Mouse (Mus musculus): Measurements from ENCODE around the gene Ap3b1. TPM values are rescaled to one million over a fixed set of nuclear protein-coding genes. Genes with fewer than 3 reads are reported as not detected.
"Not testable (repeated sequence)": the region's sequence is repeated elsewhere in the genome, so short reads cannot be mapped to it uniquely, and the experiment has no call there.

Gene Ap3b1
- polyA plus RNA-seq, 1 experiment from 2014 or later = 52.2 TPM

GRCm38 (mm10) chr13:94358101-94358400 lies 709 bp upstream of the Ap3b1 start:
- WGBS = under 1% methylated on average over 9 of the region's 9 CpGs
- Histone ChIP-seq H3K4me2 (replicated peaks) (peak overlapping the region; percentile 86), H3K4me1 (replicated peaks) (no peaks in the 10 kb centered on the region; the same call in 1 of the 2 replicates), H3K9me3 (no peaks in the 10 kb centered on the region), H3K27me3 (replicated peaks) (no peaks in the 10 kb centered on the region), H3K9ac (peak overlapping the region; percentile 87), H3K4me3 (replicated peaks) (peak overlapping the region; percentile 88), H3K27ac (peak overlapping the region; percentile 92), H3K36me3 (no peaks in the 10 kb centered on the region)
- no peak for ATAC-seq

- WGBS = 16% methylated on average over 24 of the region's 25 CpGs
- Histone ChIP-seq H3K36me3 (no peaks in the 10 kb centered on the region), H3K4me1 (replicated peaks) (peaks cover 3% of the 10 kb centered on the region; the same call in 1 of the 2 replicates), H3K9ac (peak overlapping the region; percentile 87), H3K27ac (peak overlapping the region; percentile 92), H3K4me3 (replicated peaks) (peak overlapping the region; percentile 88), H3K4me2 (replicated peaks) (peak overlapping the region; percentile 86), H3K27me3 (replicated peaks) (no peaks in the 10 kb centered on the region), H3K9me3 (no peaks in the 10 kb centered on the region)
- no peak for ATAC-seq
These were observed 641 bp downstream of the Ap3b1 start for GRCm38 (mm10) chr13:94359282-94359920.

DNA sequence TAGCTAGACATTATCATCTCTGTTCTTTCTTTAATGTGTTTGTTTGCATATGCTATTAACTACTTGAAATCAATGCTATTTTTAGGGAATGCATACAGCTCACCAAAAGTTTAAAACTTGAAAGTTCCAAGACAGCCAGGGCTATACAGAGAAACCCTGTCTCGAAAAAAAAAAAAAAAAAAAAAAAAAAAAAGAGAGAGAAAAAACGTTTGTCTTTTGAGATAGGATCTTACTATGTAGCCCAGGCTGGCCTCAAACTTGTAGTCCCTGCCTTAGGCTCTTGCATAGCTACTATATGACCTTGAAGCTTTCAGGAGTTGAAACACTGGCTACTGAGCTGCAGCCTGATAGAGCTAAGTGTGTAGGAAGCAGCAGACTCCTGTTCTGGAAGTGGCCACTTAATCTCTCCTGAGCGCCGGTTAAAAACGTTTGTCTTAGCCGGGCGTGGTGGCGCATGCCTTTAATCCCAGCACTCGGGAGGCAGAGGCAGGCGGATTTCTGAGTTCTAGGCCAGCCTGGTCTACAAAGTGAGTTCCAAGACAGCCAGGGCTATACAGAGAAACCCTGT lies 2.3 kb downstream of the Ap3b1 start:
- H3K9me3 ChIP-seq; H3K27me3 ChIP-seq (replicated peaks); H3K27ac ChIP-seq; H3K36me3 ChIP-seq; H3K9ac ChIP-seq; ATAC-seq; H3K4me1 ChIP-seq (replicated peaks); H3K4me3 ChIP-seq (replicated peaks); H3K4me2 ChIP-seq (replicated peaks): not testable (repeated sequence)
- 86% methylated on average over 10 of the region's 10 CpGs for WGBS

DNA sequence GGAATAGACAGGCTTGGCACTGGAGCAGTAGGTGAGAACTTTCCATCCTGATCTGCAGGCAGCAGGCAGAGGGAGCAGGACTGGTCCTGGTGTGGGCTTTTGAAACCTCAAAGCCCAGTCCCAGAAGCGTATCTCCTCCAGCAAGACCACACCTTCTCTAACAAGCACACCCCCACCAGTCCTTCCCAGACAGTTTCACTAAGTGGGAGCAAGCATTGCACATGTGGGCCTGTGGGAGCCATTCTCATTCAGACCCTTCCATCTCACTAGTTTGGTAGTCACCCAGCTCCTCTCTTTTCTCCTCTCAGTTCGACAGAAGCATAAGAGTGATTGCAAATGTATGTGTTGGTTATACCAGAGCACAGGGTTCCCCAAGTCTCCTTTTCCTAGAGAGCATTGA lies 5.6 kb downstream of the Ap3b1 start:
- H3K36me3 ChIP-seq = no peaks in the 10 kb centered on the region
- H3K27ac ChIP-seq = peak overlapping the region; percentile 59; the same call in 1 of the 2 replicates
- no peak overlapping the region for H3K9ac ChIP-seq
- no peaks in the 10 kb centered on the region for H3K9me3 ChIP-seq
- no peak overlapping the region for H3K4me3 ChIP-seq (replicated peaks)
- ATAC-seq = no peak
- WGBS = 84% methylated on average over 2 of the region's 2 CpGs
- 0 out of 2 replicates have a peak, but pooled peaks cover 7% of the 10 kb centered on the region for H3K4me1 ChIP-seq (replicated peaks)
- H3K4me2 ChIP-seq (replicated peaks) = no peak overlapping the region
- no peaks in the 10 kb centered on the region for H3K27me3 ChIP-seq (replicated peaks)

GRCm38 (mm10) chr13:94365108-94365907 lies 6.5 kb downstream of the Ap3b1 start:
- Histone ChIP-seq H3K4me1 (replicated peaks) (0 out of 2 replicates have a peak, but pooled peaks cover 7% of the 10 kb centered on the region), H3K27ac (peak overlapping the region; percentile 59), H3K4me2 (replicated peaks) (peak overlapping the region; percentile 26), H3K9me3 (no peaks in the 10 kb centered on the region), H3K36me3 (no peaks in the 10 kb centered on the region), H3K4me3 (replicated peaks) (no peak overlapping the region), H3K27me3 (replicated peaks) (no peaks in the 10 kb centered on the region), H3K9ac (no peak overlapping the region)
- ATAC-seq = peak; percentile 94
- WGBS = 56% methylated on average over 13 of the region's 13 CpGs

GRCm38 (mm10) chr13:94367869-94368268 lies 9.1 kb downstream of the Ap3b1 start:
- H3K36me3 ChIP-seq = no peaks in the 10 kb centered on the region; the same call in 1 of the 2 replicates
- no peak overlapping the region for H3K4me3 ChIP-seq (replicated peaks)
- H3K9me3 ChIP-seq = no peaks in the 10 kb centered on the region
- 94% methylated on average over 2 of the region's 2 CpGs for WGBS
- H3K27me3 ChIP-seq (replicated peaks) = no peaks in the 10 kb centered on the region
- H3K27ac ChIP-seq = no peak overlapping the region
- H3K4me1 ChIP-seq (replicated peaks) = 0 out of 2 replicates have a peak, but pooled peaks cover 7% of the 10 kb centered on the region
- H3K4me2 ChIP-seq (replicated peaks) = no peak overlapping the region
- ATAC-seq = no peak
- H3K9ac ChIP-seq = no peak overlapping the region

- H3K4me1 ChIP-seq (replicated peaks) = 0 out of 2 replicates have a peak, but pooled peaks cover 2% of the 10 kb centered on the region
- no peak overlapping the region for H3K9ac ChIP-seq
- H3K9me3 ChIP-seq = no peaks in the 10 kb centered on the region
- H3K36me3 ChIP-seq = no peaks in the 10 kb centered on the region; the same call in 1 of the 2 replicates
- 90% methylated on average over 10 of the region's 10 CpGs for WGBS
- no peak for ATAC-seq
- no peaks in the 10 kb centered on the region for H3K27me3 ChIP-seq (replicated peaks)
- H3K4me2 ChIP-seq (replicated peaks) = no peak overlapping the region
- no peak overlapping the region for H3K27ac ChIP-seq
- H3K4me3 ChIP-seq (replicated peaks) = no peak overlapping the region
These were observed 11.8 kb downstream of the Ap3b1 start for GRCm38 (mm10) chr13:94370521-94370920.

DNA sequence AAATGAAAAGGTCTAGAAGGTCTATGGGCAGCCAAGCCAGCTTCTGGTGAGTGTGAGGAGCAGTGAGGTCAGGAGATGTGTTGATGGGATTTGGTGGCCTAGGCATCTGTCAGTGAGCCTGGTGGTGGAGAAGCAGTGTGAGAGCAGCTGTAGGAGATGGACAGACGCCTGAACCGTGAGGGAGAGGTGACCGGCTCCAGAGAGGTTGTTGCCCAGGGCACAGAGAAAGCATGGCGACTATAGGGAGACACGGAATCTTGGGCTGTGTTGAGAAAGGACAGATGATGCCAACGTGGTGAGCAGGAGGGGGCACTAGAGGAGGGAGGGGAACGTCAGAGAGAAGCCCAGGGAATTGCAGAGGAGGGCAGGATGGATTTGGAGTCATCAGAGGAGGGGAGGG lies 13.3 kb downstream of the Ap3b1 start:
- H3K36me3 ChIP-seq = no peaks in the 10 kb centered on the region; the same call in 1 of the 2 replicates
- H3K4me1 ChIP-seq (replicated peaks) = no peaks in the 10 kb centered on the region
- no peaks in the 10 kb centered on the region for H3K9me3 ChIP-seq
- 74% methylated on average over 7 of the region's 7 CpGs for WGBS
- no peak overlapping the region for H3K27ac ChIP-seq
- no peak overlapping the region for H3K4me3 ChIP-seq (replicated peaks)
- no peaks in the 10 kb centered on the region for H3K27me3 ChIP-seq (replicated peaks)
- H3K9ac ChIP-seq = no peak overlapping the region
- no peak overlapping the region for H3K4me2 ChIP-seq (replicated peaks)
- no peak for ATAC-seq

DNA sequence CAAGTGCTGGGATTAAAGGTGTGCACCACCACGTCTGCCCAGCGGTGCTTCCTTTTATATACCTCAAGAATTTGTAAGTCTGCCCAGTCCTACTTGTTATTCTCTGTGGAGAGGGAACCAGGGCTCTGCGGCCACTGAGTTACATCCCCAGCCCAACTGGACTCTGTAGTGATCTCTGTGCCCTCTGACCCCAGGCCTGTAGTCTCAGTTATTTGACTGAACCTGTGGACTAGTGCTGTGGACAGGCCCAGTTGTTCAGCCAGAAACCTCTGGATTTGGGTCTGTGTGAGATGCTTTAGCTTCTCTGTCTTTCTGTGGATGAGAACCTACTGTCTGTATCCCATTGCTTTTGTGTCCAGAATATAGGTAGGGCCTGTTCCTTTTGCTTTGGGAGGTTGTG lies 15.4 kb downstream of the Ap3b1 start:
- Histone ChIP-seq H3K36me3 (no peaks in the 10 kb centered on the region; the same call in 1 of the 2 replicates), H3K27ac (no peak overlapping the region), H3K9ac (no peak overlapping the region), H3K4me2 (replicated peaks) (no peak overlapping the region), H3K27me3 (replicated peaks) (no peaks in the 10 kb centered on the region), H3K4me1 (replicated peaks) (no peaks in the 10 kb centered on the region), H3K9me3 (no peaks in the 10 kb centered on the region), H3K4me3 (replicated peaks) (no peak overlapping the region)
- ATAC-seq = no peak
- 97% methylated on average over 3 of the region's 3 CpGs for WGBS

DNA sequence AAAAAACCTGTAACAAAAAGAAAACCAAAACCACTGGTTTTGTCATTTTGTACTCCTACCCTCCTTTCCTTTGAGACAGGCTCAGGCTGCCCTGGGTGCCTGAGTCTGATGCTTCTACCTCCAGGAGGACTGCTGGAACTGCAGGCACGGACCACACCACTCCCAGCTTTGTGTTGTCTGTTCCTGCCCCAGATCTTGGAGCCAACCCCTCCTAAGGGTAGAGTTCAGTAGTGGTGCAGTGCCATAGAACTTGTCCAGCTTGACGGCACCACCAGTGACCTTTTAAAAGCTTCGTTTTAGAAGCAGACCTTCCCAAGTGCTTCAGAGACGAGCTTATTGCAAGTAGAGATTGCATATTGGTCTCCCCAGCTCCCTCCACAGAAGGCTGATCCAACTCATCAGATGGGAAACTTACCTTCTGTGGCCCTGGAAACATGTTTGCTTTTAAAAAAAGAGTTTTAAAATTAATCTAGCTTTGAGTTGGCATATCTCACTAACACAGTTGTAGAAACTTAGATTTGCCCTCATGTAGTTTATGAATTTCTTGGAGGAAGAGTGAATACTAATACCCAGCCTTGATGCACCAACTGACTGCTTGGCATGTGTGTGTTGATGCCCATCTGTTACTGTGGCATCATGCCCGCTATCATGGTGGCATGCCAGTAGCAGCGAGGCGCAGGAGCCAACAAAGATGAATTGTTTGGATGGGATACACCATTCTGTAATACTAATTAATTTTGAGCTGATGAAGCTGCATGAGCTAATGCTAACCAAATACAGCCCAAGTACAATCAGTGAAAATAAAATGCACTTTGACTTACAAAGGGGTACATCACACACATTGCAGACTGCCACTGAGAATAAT lies 17.0 kb downstream of the Ap3b1 start:
- no peak overlapping the region for H3K4me3 ChIP-seq (replicated peaks)
- H3K36me3 ChIP-seq = no peaks in the 10 kb centered on the region; the same call in 1 of the 2 replicates
- no peaks in the 10 kb centered on the region for H3K9me3 ChIP-seq
- no peak overlapping the region for H3K9ac ChIP-seq
- no peak overlapping the region for H3K4me2 ChIP-seq (replicated peaks)
- no peak for ATAC-seq
- H3K27me3 ChIP-seq (replicated peaks) = no peaks in the 10 kb centered on the region
- H3K4me1 ChIP-seq (replicated peaks) = 0 out of 2 replicates have a peak, but pooled peaks cover 2% of the 10 kb centered on the region
- no peak overlapping the region for H3K27ac ChIP-seq
- 85% methylated on average over 7 of the region's 7 CpGs for WGBS

- WGBS = 91% methylated on average over 4 of the region's 4 CpGs
- Histone ChIP-seq H3K4me2 (replicated peaks) (no peak overlapping the region), H3K4me3 (replicated peaks) (no peak overlapping the region), H3K9ac (no peak overlapping the region), H3K27me3 (replicated peaks) (no peaks in the 10 kb centered on the region), H3K4me1 (replicated peaks) (peaks cover 7% of the 10 kb centered on the region; the same call in 1 of the 2 replicates), H3K9me3 (no peaks in the 10 kb centered on the region), H3K36me3 (no peaks in the 10 kb centered on the region), H3K27ac (no peak overlapping the region)
- ATAC-seq = no peak
These were observed 20.2 kb downstream of the Ap3b1 start for GRCm38 (mm10) chr13:94379006-94379405.

DNA sequence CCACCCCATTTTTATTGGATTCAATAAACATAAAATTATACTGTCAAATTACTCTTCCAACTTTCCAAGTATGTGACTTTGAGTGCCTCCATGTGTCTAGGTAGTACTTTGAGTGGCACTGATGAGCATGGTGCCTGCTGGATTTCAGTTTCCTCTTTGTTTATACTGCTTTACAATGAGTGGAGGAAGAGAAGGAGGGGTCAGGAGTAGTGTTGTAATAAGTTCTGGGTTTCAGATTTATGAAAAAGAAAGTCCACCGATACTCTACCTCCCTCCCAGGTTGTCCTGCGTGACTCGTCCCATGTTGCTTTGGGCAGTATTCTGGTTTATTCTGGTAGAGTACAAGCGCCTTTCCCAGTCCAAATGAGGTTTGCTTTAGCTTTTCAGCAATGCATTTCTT lies 22.7 kb downstream of the Ap3b1 start:
- no peak overlapping the region for H3K4me3 ChIP-seq (replicated peaks)
- no peaks in the 10 kb centered on the region for H3K9me3 ChIP-seq
- no peak overlapping the region for H3K27ac ChIP-seq
- H3K27me3 ChIP-seq (replicated peaks) = no peaks in the 10 kb centered on the region
- no peak overlapping the region for H3K4me2 ChIP-seq (replicated peaks)
- H3K4me1 ChIP-seq (replicated peaks) = peaks cover 7% of the 10 kb centered on the region; the same call in 1 of the 2 replicates
- H3K36me3 ChIP-seq = no peaks in the 10 kb centered on the region
- H3K9ac ChIP-seq = no peak overlapping the region
- 45% methylated on average over 4 of the region's 4 CpGs for WGBS
- no peak for ATAC-seq
